Mouse (Mus musculus): ENCODE measurements around the gene Eif3g. TPM values are rescaled to one million over a fixed set of nuclear protein-coding genes. Genes with fewer than 3 reads are reported as not detected.

Gene Eif3g
- 87.5 to 120 TPM (median 97.3 TPM) in 3 replicates for total RNA-seq (2017)

DNA sequence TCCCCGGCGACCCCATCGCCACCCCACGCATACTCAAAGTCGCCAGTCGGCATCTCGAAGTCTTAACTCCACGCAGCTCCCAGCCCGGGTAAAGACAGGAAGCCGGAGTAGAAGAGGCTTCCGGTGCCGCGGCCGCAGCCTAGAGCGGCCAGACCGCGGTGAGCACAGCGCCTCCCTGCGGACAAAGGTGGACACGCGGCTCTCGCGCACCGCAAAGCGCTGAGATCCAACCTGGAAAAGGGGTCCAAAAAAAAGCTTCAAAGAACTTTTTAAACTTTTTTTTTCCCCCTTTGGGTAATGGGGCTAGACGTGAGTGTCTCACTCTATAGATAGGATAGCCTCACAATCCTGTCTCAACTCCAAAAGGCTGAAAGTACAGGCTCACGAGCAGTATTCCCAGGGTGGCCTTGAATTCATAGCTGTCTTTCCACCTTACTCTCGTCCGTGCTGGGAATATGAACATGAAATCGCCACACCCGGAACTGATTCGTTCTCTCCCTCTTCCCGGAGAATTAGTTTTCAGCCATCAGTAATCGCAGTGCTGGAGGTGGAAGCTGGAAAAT lies at the start of gene Eif3g:
Gene Eif3g (minus strand): TSS at position 113 of the 563 bp plus-strand sequence.
- peak; percentile 81 for ATAC-seq (replicated peaks; ENCODE audit: insufficient number of reproducible peaks, low FRiP score, low TSS enrichment, poor library complexity, severe bottlenecking)

DNA sequence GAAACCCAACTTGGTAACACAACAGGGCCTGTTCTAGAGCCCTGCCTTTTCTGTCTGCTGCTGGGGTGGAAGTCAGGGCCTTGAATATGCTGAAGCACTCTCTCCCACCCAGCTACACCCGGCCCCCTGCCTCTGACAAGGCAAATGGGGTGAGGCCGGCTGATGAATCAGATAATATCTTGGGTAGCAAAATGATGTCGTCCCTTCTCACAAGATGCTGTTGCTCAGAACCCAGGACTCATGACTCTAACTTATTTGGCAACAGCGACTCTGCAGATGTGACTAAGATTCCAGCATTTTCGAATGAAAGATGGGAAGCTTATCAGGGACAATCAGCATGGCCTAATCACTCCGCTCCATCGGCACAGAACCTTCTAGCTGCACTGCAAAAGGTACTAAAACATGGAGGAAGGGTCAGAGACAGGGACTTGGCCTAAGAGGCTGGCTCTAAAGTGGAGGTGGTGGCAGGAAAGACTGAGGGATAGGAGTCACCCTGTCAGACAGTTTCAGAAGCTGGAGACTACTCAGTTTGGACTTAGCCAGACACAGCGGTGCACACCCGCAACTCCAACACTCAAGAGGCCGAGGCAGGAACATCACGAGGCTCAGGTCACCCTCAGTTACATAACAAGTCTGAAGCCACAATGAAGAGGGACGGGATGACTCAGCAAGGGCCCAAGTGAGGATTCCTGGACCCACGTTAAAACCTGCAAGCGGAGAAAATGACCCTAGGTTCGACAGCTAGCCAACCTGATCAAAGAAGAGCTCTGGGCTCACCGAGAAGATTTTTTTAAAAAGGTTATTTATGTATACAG lies 47.9 kb upstream of the Eif3g start:
- ATAC-seq (replicated peaks; ENCODE audit: insufficient number of reproducible peaks, low FRiP score, low TSS enrichment, poor library complexity, severe bottlenecking): no peak

GRCm38 (mm10) chr9:20944697-20945370 lies 46.4 kb upstream of the Eif3g start:
- no peak for ATAC-seq (replicated peaks; ENCODE audit: insufficient number of reproducible peaks, low FRiP score, low TSS enrichment, poor library complexity, severe bottlenecking)

DNA sequence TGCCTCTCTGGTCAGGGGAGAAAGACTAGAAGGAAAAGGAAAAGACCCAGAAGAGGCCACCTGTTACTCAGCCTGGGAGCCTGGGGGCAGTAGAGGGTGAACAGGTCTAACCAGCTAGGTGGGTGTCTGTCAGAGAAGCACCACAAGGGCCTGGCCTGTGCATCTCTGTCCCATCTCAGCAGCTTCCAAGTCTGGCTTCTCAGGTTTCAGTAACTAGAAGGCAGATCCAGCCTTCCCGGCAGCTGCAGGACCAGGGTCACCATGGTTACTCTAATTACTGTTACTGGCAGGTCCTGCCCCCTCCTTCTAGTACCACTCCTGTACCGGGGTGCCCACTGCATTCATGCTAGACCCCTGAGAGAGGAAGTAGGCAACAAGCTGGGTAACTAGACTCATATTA lies 45.5 kb upstream of the Eif3g start:
- ATAC-seq (replicated peaks; ENCODE audit: insufficient number of reproducible peaks, low FRiP score, low TSS enrichment, poor library complexity, severe bottlenecking): no peak

GRCm38 (mm10) chr9:20943396-20943795 lies 45.0 kb upstream of the Eif3g start:
- ATAC-seq (replicated peaks; ENCODE audit: insufficient number of reproducible peaks, low FRiP score, low TSS enrichment, poor library complexity, severe bottlenecking): no peak

- no peak for ATAC-seq (replicated peaks; ENCODE audit: insufficient number of reproducible peaks, low FRiP score, low TSS enrichment, poor library complexity, severe bottlenecking)
Observed at GRCm38 (mm10) chr9:20923258-20923657, 24.8 kb upstream of the Eif3g start.

DNA sequence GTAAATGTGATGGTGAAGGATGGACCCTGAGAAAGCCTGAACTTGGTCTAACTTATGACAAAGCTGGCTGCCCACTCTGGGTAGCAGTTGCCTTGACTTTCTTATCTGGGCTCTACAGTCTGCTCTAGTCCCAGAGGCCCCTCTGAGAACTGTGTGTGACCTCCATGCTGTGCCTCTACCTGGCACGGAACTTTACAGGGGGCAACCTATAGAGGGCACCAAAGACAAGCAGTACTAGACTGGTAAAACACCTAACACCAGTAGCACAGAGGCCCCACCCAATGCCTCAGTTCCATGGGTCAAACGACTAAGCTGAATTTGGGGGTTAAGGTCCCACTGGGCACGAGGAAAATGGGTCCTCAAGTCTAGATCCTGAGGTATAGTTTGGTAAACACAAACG lies 17.7 kb upstream of the Eif3g start:
- ATAC-seq (replicated peaks; ENCODE audit: insufficient number of reproducible peaks, low FRiP score, low TSS enrichment, poor library complexity, severe bottlenecking): no peak; the same call in 1 of the 2 replicates

GRCm38 (mm10) chr9:20909948-20910347 lies 11.5 kb upstream of the Eif3g start:
- no peak for ATAC-seq (replicated peaks; ENCODE audit: insufficient number of reproducible peaks, low FRiP score, low TSS enrichment, poor library complexity, severe bottlenecking)

DNA sequence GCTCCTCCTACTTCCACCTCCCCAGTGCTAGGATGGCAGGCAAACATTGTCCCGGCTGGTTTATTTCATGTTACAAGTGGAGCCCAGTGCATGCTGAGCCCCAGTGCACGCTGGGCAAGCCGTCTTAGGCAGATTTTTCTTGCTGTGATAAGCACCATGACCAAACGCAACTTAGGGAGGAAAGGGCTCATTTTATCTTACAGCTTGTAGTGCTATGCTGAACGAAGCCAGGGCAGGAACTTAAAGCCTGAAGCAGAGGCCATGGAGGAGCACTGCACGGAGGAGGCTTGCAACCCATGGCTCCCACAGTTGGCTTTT lies 3.7 kb upstream of the Eif3g start:
- ATAC-seq (replicated peaks; ENCODE audit: insufficient number of reproducible peaks, low FRiP score, low TSS enrichment, poor library complexity, severe bottlenecking): no peak

- 0 out of 2 replicates have a peak, but pooled peaks have one; percentile 24 for ATAC-seq (replicated peaks; ENCODE audit: insufficient number of reproducible peaks, low FRiP score, low TSS enrichment, poor library complexity, severe bottlenecking)
Observed at GRCm38 (mm10) chr9:20901466-20902173, 3.2 kb upstream of the Eif3g start.

- ATAC-seq (replicated peaks; ENCODE audit: insufficient number of reproducible peaks, low FRiP score, low TSS enrichment, poor library complexity, severe bottlenecking): no peak
Observed at GRCm38 (mm10) chr9:20897736-20898510, 500 bp downstream of the Eif3g start.

- ATAC-seq (replicated peaks; ENCODE audit: insufficient number of reproducible peaks, low FRiP score, low TSS enrichment, poor library complexity, severe bottlenecking): no peak
Observed at GRCm38 (mm10) chr9:20895382-20895781, 3.0 kb downstream of the Eif3g start.

DNA sequence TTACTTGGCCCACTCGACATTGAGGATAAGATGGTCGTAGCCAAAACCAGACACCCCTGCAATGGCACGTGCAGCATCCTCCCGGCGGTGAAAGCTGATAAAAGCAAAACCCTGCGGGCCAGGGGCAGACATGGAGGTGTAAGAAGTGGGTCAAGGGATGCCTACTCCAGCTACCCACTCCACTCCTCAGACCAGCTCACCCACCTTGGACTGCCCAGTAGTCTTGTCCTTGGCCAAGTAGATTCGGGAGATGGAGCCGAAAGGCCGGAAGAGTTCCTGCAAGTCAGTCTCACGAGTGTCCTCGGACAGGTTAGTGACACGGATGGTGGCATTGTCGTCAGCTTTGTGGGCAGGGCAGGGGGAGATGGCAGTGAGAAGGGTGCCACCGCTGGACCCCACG lies 3.8 kb downstream of the Eif3g start:
- ATAC-seq (replicated peaks; ENCODE audit: insufficient number of reproducible peaks, low FRiP score, low TSS enrichment, poor library complexity, severe bottlenecking): no peak

GRCm38 (mm10) chr9:20893590-20894343 lies 4.7 kb downstream of the Eif3g start:
- no peak for ATAC-seq (replicated peaks; ENCODE audit: insufficient number of reproducible peaks, low FRiP score, low TSS enrichment, poor library complexity, severe bottlenecking)

DNA sequence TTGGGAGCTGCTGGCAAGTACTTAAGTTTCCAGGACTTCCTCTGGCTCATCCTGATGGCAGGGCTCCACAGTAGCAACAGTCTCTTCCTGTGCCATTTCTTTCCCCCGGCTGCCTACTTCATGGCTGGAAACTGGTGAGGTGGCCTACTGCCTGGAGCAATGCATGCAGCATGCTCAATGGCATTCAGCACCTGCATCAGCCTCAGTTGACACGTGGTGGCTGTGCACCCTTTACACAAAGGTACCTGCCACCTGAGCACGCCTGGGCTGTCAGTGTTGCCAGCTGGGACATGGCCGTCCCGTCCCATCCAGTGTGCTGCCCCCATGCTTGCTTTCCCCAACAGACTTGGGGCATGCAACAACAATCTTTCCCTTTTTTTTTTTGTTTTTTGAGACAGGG lies 5.4 kb downstream of the Eif3g start:
- ATAC-seq (replicated peaks; ENCODE audit: insufficient number of reproducible peaks, low FRiP score, low TSS enrichment, poor library complexity, severe bottlenecking): no peak

DNA sequence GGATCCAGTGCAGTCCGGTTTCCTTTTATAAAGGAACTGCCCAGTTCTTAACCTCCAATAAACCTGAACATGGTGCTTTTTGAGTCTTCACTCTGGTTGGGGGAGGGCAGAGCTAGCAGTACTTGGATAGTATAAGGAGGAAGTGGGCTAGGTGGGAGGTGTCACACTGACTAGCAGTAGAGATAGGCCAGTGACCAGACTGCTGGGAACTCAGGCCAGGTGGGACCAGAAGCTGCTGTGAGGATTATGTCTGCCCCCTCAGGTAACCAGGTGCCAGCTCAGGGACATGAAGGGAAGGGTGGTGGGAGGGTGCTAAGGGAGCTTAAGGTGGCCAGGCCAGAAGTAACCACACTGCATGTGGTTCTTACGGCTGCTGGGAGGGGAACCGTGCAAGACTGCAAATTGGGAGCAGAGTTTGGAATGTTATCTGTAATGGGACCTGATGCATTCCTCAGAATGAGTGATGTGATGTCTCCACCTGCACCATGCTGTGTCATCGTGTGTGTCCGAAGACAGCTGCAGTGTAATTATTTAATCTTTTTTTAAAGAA lies 6.2 kb downstream of the Eif3g start:
- no peak for ATAC-seq (replicated peaks; ENCODE audit: insufficient number of reproducible peaks, low FRiP score, low TSS enrichment, poor library complexity, severe bottlenecking)

DNA sequence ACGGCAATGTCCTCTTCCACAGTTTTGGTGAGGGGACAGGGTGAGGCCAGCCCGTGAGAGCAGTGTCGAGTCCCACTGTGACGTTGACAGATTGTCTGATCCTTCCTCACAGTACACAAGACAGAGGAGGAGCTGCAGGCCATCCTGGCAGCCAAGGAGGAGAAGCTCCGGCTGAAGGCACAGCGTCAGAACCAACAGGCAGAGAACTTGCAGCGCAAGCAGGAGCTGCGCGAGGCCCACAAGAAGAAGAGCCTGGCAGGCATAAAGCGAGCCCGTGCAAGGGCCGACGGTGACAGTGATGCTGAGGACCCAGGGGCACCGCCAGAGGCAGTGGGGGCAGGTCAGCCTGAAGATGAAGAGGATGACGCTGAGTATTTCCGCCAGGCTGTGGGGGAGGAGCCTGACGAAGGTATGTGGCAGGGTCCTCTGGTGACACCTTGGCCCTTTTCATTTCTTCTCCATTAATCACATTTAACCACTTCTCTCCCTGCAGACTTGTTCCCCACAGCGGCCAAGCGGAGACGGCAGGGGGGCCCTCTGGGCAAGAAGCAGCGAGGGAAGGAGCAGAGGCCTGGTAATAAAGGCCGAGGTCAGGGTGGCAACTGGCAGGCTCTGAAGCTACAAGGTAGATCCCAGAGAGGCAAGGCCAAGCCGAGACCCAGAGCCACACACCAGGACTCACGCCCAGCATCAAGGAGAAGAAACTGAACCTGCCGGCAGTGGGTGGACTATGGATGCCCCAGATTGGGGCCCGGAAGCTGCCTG lies 6.9 kb downstream of the Eif3g start:
- ATAC-seq (replicated peaks; ENCODE audit: insufficient number of reproducible peaks, low FRiP score, low TSS enrichment, poor library complexity, severe bottlenecking): no peak
